22 mouse cellular contexts compared by ENCODE assay signal in genomic region chr14:62270698-62271396, GRCm38 (mm10). TPM values are rescaled to one million over a fixed set of nuclear protein-coding genes. Genes with fewer than 3 reads are reported as not detected.
"Had no signal": no experiment of that assay in that cellular context is flagged by ENCODE, and none has a peak within 500 bp of the region (broad histone marks: within the 10 kb centered on the region; RNA-seq: fewer than 3 reads in every experiment).

No protein-coding gene starts in this region.

- H3K27me3 ChIP-seq: lung, embryonic 15.5 days; midbrain, embryonic 12.5 days; neural tube, embryonic 13.5 days; neural tube, embryonic 15.5 days had no signal

- ATAC-seq: lung, postnatal 0 days; midbrain, embryonic 16.5 days had no signal

- DNase-seq: lung, adult 2 months; lung, postnatal 14 days; lung, postnatal 36 days; midbrain, embryonic 14.5 days; retina, postnatal 1 day; right cerebral cortex, adult 18-20 months; right cerebral cortex, postnatal 25 days; right cerebral cortex, postnatal 4 days; spleen, adult 18-20 months; thymus, adult 18-20 months; thymus, postnatal 14 days; thymus, postnatal 36 days had no signal

- H3K27ac ChIP-seq: lung, embryonic 15.5 days; macrophage; midbrain, embryonic 10.5 days; midbrain, embryonic 12.5 days; neural tube, embryonic 13.5 days; neural tube, embryonic 15.5 days had no signal

- H3K9me3 ChIP-seq: lung, embryonic 15.5 days; midbrain, embryonic 10.5 days; midbrain, embryonic 12.5 days; neural tube, embryonic 13.5 days; neural tube, embryonic 15.5 days had no signal

- H3K4me3 ChIP-seq: lung, embryonic 15.5 days; megakaryocyte, embryonic 14.5 days; midbrain, embryonic 10.5 days; midbrain, embryonic 12.5 days; myocyte; neural tube, embryonic 13.5 days; neural tube, embryonic 15.5 days had no signal

- H3K4me2 ChIP-seq: lung, embryonic 15.5 days; midbrain, embryonic 12.5 days; neural tube, embryonic 13.5 days; neural tube, embryonic 15.5 days had no signal

- H3K36me3 ChIP-seq: lung, embryonic 15.5 days; midbrain, embryonic 10.5 days; midbrain, embryonic 12.5 days; neural tube, embryonic 13.5 days; neural tube, embryonic 15.5 days had no signal

- H3K4me1 ChIP-seq: lung, embryonic 15.5 days; megakaryocyte, embryonic 14.5 days; midbrain, embryonic 10.5 days; midbrain, embryonic 12.5 days; neural tube, embryonic 13.5 days; neural tube, embryonic 15.5 days had no signal

- H3K9ac ChIP-seq: lung, embryonic 15.5 days; midbrain, embryonic 12.5 days; neural tube, embryonic 13.5 days; neural tube, embryonic 15.5 days had no signal

RNA-seq across cellular contexts. Expression of gene Dleu7, which starts 22.0 kb away (rescaled TPM):
- polyA plus RNA-seq: lung, adult 2 months; macrophage had no signal
